8 mouse cellular contexts compared by ENCODE assay signal in genomic region chr1:184844326-184845066, GRCm38 (mm10). TPM values are rescaled to one million over a fixed set of nuclear protein-coding genes. Genes with fewer than 3 reads are reported as not detected.
DNase-seq lines count a peak whose midpoint lies in the region; ATAC-seq and TF ChIP-seq lines count a peak whose summit lies in the region.

No protein-coding gene starts in this region.

- H3K4me1 ChIP-seq in embryonic facial prominence, embryonic 15.5 days: peaks cover 21% of the 10 kb centered on the region
- peaks cover 13% of the 10 kb centered on the region for H3K4me1 ChIP-seq in hindbrain, embryonic 16.5 days (ENCODE audit: control insufficient read depth, insufficient read depth, low read depth, low read length)
- peaks cover 10% of the 10 kb centered on the region for H3K4me1 ChIP-seq in lung, adult 2 months (ENCODE audit: control insufficient read depth, insufficient read depth, low read length)
- H3K4me1 ChIP-seq in small intestine, adult 2 months (ENCODE audit: control insufficient read depth, insufficient read depth, insufficient read length, low read length): peaks cover 12% of the 10 kb centered on the region

- H3K9ac ChIP-seq in embryonic facial prominence, embryonic 15.5 days: peak overlapping the region; percentile 91; the same call in 1 of the 2 replicates
- peak overlapping the region; percentile 94; the same call in 1 of the 2 replicates for H3K9ac ChIP-seq in hindbrain, embryonic 16.5 days (ENCODE audit: low read depth, low read length)

- DNase-seq in adrenal gland, adult 2 months: peak; percentile 68
- no peak for DNase-seq in adrenal gland, postnatal 4 days (ENCODE audit: low spot score in 2 of 2)
- DNase-seq in B cell, adult 2 months: peak; percentile 29 to 46
- DNase-seq in lung, adult 2 months: no peak
- no peak for DNase-seq in ovary, postnatal 10 days (ENCODE audit: low spot score)

- peak overlapping the region; percentile 94 for H3K27ac ChIP-seq in embryonic facial prominence, embryonic 15.5 days (replicated peaks)
- H3K27ac ChIP-seq in hindbrain, embryonic 16.5 days (ENCODE audit: low read depth, low read length): peak overlapping the region; percentile 76
- H3K27ac ChIP-seq in small intestine, adult 2 months (ENCODE audit: insufficient read depth, low read depth, low read length): peak overlapping the region; percentile 85

- H3K4me3 ChIP-seq in embryonic facial prominence, embryonic 15.5 days (replicated peaks): peak overlapping the region; percentile 96
- H3K4me3 ChIP-seq in hindbrain, embryonic 16.5 days (ENCODE audit: low read length): peak overlapping the region; percentile 84
- H3K4me3 ChIP-seq in lung, adult 2 months (replicated peaks; ENCODE audit: extremely low read depth, low read depth, low read length): peak overlapping the region; percentile 95
- H3K4me3 ChIP-seq in small intestine, adult 2 months (ENCODE audit: low read depth, low read length): peak overlapping the region; percentile 88

- TF ChIP-seq POLR2A in lung, adult 2 months (IDR thresholded peaks at IDR 0.05; ENCODE audit: borderline replicate concordance, extremely low read depth, low read depth, low read length): no peak
- no peak for TF ChIP-seq POLR2A in small intestine, adult 2 months (IDR thresholded peaks at IDR 0.05; ENCODE audit: low read depth, low read length)

- no peak for ATAC-seq in embryonic facial prominence, embryonic 15.5 days (ENCODE audit: insufficient number of reproducible peaks, low FRiP score, low TSS enrichment, low read depth)
- no peak for ATAC-seq in hindbrain, embryonic 16.5 days

- TF ChIP-seq CTCF in lung, adult 2 months (IDR thresholded peaks at IDR 0.05; ENCODE audit: insufficient read depth, low read length): no peak
- peak; percentile 39; the same call in 1 of the 2 replicates for TF ChIP-seq CTCF in small intestine, adult 2 months (IDR thresholded peaks at IDR 0.05; ENCODE audit: extremely low read depth, insufficient read length, insufficient replicate concordance, low read depth, low read length)

- H3K27me3 ChIP-seq in embryonic facial prominence, embryonic 15.5 days: no peaks in the 10 kb centered on the region
- no peaks in the 10 kb centered on the region for H3K27me3 ChIP-seq in hindbrain, embryonic 16.5 days (replicated peaks; ENCODE audit: control insufficient read depth, insufficient read depth, low read length)
- no peaks in the 10 kb centered on the region for H3K27me3 ChIP-seq in small intestine, adult 2 months (ENCODE audit: control insufficient read depth, insufficient read depth, low read length)

- H3K4me2 ChIP-seq in embryonic facial prominence, embryonic 15.5 days (replicated peaks): peak overlapping the region; percentile 91
- peak overlapping the region; percentile 88 for H3K4me2 ChIP-seq in hindbrain, embryonic 16.5 days (ENCODE audit: low read length)

- H3K36me3 ChIP-seq in embryonic facial prominence, embryonic 15.5 days: peaks cover 8% of the 10 kb centered on the region; the same call in 1 of the 2 replicates
- no peaks in the 10 kb centered on the region for H3K36me3 ChIP-seq in hindbrain, embryonic 16.5 days (ENCODE audit: control insufficient read depth, insufficient read depth, low read length)
- peaks cover 18% of the 10 kb centered on the region for H3K36me3 ChIP-seq in small intestine, adult 2 months (ENCODE audit: control insufficient read depth, insufficient read depth, low read length)

- no peaks in the 10 kb centered on the region for H3K9me3 ChIP-seq in embryonic facial prominence, embryonic 15.5 days (replicated peaks)
- H3K9me3 ChIP-seq in hindbrain, embryonic 16.5 days (ENCODE audit: control insufficient read depth, low read length): no peaks in the 10 kb centered on the region

- 11% methylated on average over 15 of the region's 15 CpGs for WGBS in embryonic facial prominence, embryonic 15.5 days
- 19% methylated on average over 15 of the region's 15 CpGs for WGBS in hindbrain, embryonic 16.5 days
- WGBS in lung, adult 2 months: 17% methylated on average over 15 of the region's 15 CpGs
- 6% methylated on average over 15 of the region's 15 CpGs for WGBS in small intestine, adult 2 months

RNA-seq across cellular contexts. Expression of gene Marc2, which starts 1.8 kb away (rescaled TPM):
- total RNA-seq in adrenal gland, adult 2 months (2021): 100 to 1,000 TPM; 288 to 409 TPM
- 117 and 164 TPM in 2 replicates for polyA plus RNA-seq in adrenal gland, adult 2 months (2012; rRNA removed)
- 100 to 1,000 TPM; 259 to 308 TPM for total RNA-seq in adrenal gland, postnatal 4 days (2021)
- polyA plus RNA-seq in embryonic facial prominence, embryonic 15.5 days (2015; fragmentation: Nextera tagmentation; extraction: Ambion mirVana): 191 and 202 TPM in 2 replicates
- polyA plus RNA-seq in hindbrain, embryonic 16.5 days (2015; fragmentation: Nextera tagmentation; extraction: Ambion mirVana): 121 and 129 TPM in 2 replicates
- 73.3 and 79.9 TPM in 2 replicates for polyA plus RNA-seq in lung, adult 2 months (2012; rRNA removed)
- polyA plus RNA-seq in small intestine, adult 2 months (2012; rRNA removed): 332 and 352 TPM in 2 replicates

RNA-seq across cellular contexts. Expression of gene Marc1, which starts 33.4 kb away (rescaled TPM):
- 1 to 10 TPM in 1 of 2 experiments, under 1 TPM in 1; 0.83 to 4.4 TPM for total RNA-seq in adrenal gland, adult 2 months (2021)
- polyA plus RNA-seq in adrenal gland, adult 2 months (2012; rRNA removed): 5.0 and 7.5 TPM in 2 replicates
- total RNA-seq in adrenal gland, postnatal 4 days (2021): 10 to 100 TPM in 1 of 2 experiments, under 1 TPM in 1; 0.98 to 17.2 TPM
- polyA plus RNA-seq in embryonic facial prominence, embryonic 15.5 days (2015; fragmentation: Nextera tagmentation; extraction: Ambion mirVana): 0.16 and 0.24 TPM in 2 replicates
- 0.24 and 0.30 TPM in 2 replicates for polyA plus RNA-seq in hindbrain, embryonic 16.5 days (2015; fragmentation: Nextera tagmentation; extraction: Ambion mirVana)
- polyA plus RNA-seq in lung, adult 2 months (2012; rRNA removed): 1.2 and 1.6 TPM in 2 replicates
- polyA plus RNA-seq in small intestine, adult 2 months (2012; rRNA removed): 0.68 and 1.2 TPM in 2 replicates

RNA-seq across cellular contexts. Expression of gene C130074G19Rik, which starts 38.5 kb away (rescaled TPM):
- total RNA-seq in adrenal gland, adult 2 months (2021): 10 to 100 TPM; 26.9 to 43.6 TPM
- 8.9 and 9.8 TPM in 2 replicates for polyA plus RNA-seq in adrenal gland, adult 2 months (2012; rRNA removed)
- 10 to 100 TPM; 31.8 to 32.5 TPM for total RNA-seq in adrenal gland, postnatal 4 days (2021)
- polyA plus RNA-seq in embryonic facial prominence, embryonic 15.5 days (2015; fragmentation: Nextera tagmentation; extraction: Ambion mirVana): 1.6 and 2.5 TPM in 2 replicates
- 0.97 and 1.0 TPM in 2 replicates for polyA plus RNA-seq in hindbrain, embryonic 16.5 days (2015; fragmentation: Nextera tagmentation; extraction: Ambion mirVana)
- polyA plus RNA-seq in lung, adult 2 months (2012; rRNA removed): 23.9 and 31.7 TPM in 2 replicates
- polyA plus RNA-seq in small intestine, adult 2 months (2012; rRNA removed): 16.2 and 45.1 TPM in 2 replicates

Comparison
In these comparisons a context has a peak if more than half of its experiments do, and no peak if none do; other contexts are left out.
1. DNase-seq: peak in adrenal gland, adult 2 months (single experiment) and B cell, adult 2 months (2 of 2); none in adrenal gland, postnatal 4 days (0 of 2), lung, adult 2 months (single experiment) and ovary, postnatal 10 days (single experiment).
2. Peak in every context shown above with its lines, with median percentiles within 50 percentile points of each other: H3K27ac ChIP-seq and H3K4me3 ChIP-seq.